Mouse (Mus musculus): ENCODE data around the gene Cdc42ep5. TPM values are rescaled to one million over a fixed set of nuclear protein-coding genes. Genes with fewer than 3 reads are reported as not detected.

The Cdc42ep5 gene
- polyA plus RNA-seq (2014; fragmentation: Illumina TruSeq; extraction: RNeasy Lipid Tissue Mini Kit (QIAGEN cat#74804); ENCODE audit: insufficient read depth, low read depth, low replicate concordance), result 15.0 TPM

DNA sequence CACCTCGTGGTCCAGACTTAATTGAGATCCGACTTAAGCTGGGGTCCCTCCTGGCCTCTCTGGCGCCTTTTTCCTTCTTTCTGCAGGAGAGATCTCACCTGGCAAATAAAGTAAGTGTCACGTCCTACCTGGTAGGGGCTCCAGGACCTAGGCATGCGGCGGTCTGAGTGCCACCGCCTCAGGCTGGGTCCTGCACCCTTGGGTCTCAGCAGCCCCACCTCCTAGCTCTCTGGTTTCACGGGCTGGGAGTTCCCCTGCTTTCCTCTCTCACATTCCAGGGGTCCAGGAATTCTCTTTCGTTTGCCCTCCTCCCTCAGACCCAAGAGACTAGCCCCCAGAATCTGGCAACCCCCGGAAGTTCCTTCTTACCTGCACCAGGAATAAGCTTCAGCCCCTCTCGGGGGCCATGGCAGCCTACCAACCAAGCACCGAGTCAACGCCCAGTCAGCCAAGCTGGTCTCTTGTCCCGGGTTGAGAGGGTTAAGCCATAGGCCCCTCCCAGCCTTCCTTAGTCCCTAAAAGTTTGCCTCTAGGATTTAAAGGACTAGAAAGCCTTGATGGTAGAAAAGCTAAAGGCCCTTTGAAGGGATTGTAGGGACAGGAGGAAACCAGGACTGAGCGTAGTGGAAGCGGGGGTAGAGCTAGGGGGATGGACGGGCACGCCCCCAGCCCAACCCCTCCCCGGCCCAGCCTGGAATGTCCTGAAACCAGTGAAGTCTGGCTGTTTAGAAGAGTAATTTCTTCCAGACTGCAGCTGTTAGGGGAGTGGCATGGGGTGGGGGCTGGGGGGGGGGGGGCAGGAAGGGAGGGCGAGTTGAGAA lies at the start of gene Cdc42ep5:
Cdc42ep5 (minus strand) TSS at position 771 of the 821 bp plus-strand sequence.

DNA sequence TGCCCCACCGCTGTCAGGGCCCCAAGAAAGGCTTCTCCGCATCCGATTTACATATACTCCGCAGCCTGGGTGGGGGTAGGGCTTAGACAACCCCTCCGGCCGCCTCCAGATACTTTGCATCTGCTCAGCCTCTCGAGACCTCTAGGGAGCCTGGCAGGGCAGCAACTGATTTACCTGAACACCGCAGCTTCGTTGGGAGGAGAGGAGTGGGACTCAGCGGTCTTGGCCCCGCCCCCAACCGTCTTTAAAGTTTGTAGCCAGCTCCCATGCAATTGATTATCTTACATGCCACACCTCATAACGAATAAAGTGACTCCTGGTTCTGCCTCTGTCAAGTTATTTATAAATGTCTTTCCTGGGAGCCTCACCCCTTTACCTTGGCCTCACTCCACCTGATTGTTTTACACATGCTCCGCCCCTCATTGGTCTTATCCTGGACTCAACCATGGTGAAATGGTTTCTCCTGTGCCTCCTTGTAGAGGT lies 14.6 kb downstream of the Cdc42ep5 start, which contains the start of gene Leng9:
Leng9 (minus strand) TSS at position 316 of the 483 bp plus-strand sequence.

DNA sequence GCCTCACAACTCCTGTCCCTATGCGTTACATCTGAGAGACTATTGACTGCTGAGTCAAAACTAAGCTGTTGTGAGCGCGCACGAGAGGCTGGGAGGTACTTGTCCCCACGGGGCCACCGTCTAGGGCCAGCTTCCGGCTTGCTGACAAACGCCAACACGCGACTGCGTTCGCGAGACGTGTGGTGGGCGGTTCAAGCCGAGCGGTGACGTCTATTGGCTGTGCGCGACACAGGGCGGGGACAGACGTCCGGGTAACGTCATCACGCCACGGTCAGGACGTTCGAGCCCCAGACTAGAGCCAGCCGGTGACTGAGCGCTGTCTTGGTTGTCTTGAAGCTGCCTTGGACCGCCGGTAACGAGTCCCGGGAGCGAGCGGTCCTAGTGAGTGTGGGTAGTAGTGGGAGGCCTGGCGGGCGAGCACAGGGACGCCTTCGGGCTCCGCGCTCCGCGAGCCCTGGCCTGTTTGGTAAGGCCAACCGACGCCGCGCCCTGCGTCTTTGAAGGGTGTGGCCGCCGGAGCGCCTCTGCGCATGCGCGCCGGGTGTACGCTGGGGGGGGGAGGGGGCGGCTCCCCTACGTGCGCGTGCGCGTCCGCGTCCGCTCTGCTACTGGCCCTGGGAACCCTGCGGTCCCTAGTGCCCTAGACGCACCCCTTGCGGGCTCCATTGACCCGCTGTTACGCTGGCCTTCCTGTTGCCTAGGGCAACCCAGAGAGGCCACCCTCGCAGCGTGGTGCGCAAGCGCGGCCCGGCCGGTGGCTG lies 27.7 kb downstream of the Cdc42ep5 start, which contains the start of gene Leng8:
Leng8 (plus strand) TSS at position 269 of the 761 bp plus-strand sequence.

DNA sequence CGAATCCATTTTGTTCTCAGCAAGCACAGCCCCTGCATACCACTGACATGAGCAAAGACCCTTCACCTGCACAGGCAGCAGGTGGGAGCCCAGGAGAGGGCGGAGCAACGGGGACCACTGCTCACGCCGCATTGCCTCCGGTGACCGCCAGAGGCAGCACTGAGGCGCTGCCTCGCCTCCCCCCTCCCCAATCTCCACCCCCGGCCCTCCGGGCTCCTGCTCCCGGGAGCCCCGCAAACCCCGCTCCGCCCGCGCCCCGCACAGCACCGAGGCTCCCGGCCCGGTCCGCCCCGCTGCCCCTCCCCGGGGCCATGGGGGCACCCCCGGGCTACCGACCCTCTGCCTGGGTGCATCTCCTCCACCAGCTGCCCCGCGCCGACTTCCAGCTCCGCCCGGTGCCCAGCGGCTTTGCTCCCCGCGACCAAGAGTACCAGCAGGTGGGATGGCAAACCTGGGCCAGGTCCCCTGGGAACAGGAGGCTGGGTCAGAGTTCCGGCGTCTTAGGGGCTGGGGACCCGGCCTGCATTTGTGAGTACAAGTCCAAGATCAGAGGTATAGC lies 45.2 kb downstream of the Cdc42ep5 start, which contains the start of gene Ttyh1:
Ttyh1 (plus strand) TSS at position 65 of the 559 bp plus-strand sequence.

Other genes with a start within 250 kb of the Cdc42ep5 start
- gene Lilra6, start 249.4 kb downstream of the Cdc42ep5 start, polyA plus RNA-seq (2014; fragmentation: Illumina TruSeq; extraction: RNeasy Lipid Tissue Mini Kit (QIAGEN cat#74804); ENCODE audit: insufficient read depth, low read depth, low replicate concordance), result 1.8 TPM
- gene Lair1, start 101.7 kb downstream of the Cdc42ep5 start, polyA plus RNA-seq (2014; fragmentation: Illumina TruSeq; extraction: RNeasy Lipid Tissue Mini Kit (QIAGEN cat#74804); ENCODE audit: insufficient read depth, low read depth, low replicate concordance), result 7.5 TPM
- gene Ttyh1, start 45.5 kb downstream of the Cdc42ep5 start, polyA plus RNA-seq (2014; fragmentation: Illumina TruSeq; extraction: RNeasy Lipid Tissue Mini Kit (QIAGEN cat#74804); ENCODE audit: insufficient read depth, low read depth, low replicate concordance), result 0.35 TPM
- gene Leng8, start 27.8 kb downstream of the Cdc42ep5 start, polyA plus RNA-seq (2014; fragmentation: Illumina TruSeq; extraction: RNeasy Lipid Tissue Mini Kit (QIAGEN cat#74804); ENCODE audit: insufficient read depth, low read depth, low replicate concordance), result 31.4 TPM
- 4.4 TPM for gene Leng9, start 14.5 kb downstream of the Cdc42ep5 start, polyA plus RNA-seq (2014; fragmentation: Illumina TruSeq; extraction: RNeasy Lipid Tissue Mini Kit (QIAGEN cat#74804); ENCODE audit: insufficient read depth, low read depth, low replicate concordance)
- 5.9 TPM for gene Lilra5, start 72.9 kb upstream of the Cdc42ep5 start, polyA plus RNA-seq (2014; fragmentation: Illumina TruSeq; extraction: RNeasy Lipid Tissue Mini Kit (QIAGEN cat#74804); ENCODE audit: insufficient read depth, low read depth, low replicate concordance)
- gene Ncr1, start 172.9 kb upstream of the Cdc42ep5 start, polyA plus RNA-seq (2014; fragmentation: Illumina TruSeq; extraction: RNeasy Lipid Tissue Mini Kit (QIAGEN cat#74804); ENCODE audit: insufficient read depth, low read depth, low replicate concordance), result 4.6 TPM
- 0.15 TPM for gene Gp6, start 232.9 kb upstream of the Cdc42ep5 start, polyA plus RNA-seq (2014; fragmentation: Illumina TruSeq; extraction: RNeasy Lipid Tissue Mini Kit (QIAGEN cat#74804); ENCODE audit: insufficient read depth, low read depth, low replicate concordance)